Mouse (Mus musculus) cerebellum, adult 2 months (tissue): Measurements from ENCODE around the gene Olfr315.
"Not testable (repeated sequence)": the region's sequence is repeated elsewhere in the genome, so short reads cannot be mapped to it uniquely, and the experiment has no call there.

Experiments
- CTCF ChIP-seq: fragments of 200-500 bp; IDR thresholded peaks from 2 replicates; pipeline ENCODE4 v1.5.1; 2011; ENCODE audit warnings: low read depth, mild to moderate bottlenecking, control low read depth, low read length, moderate library complexity, borderline replicate concordance; ENCODE audit not compliant: insufficient read depth
- POLR2A ChIP-seq: fragments of 200-500 bp; IDR thresholded peaks from 2 replicates; pipeline ENCODE4 v1.6.1; 2011; ENCODE audit warnings: low read length, control low read depth, borderline replicate concordance; ENCODE audit not compliant: insufficient read depth

- not testable (repeated sequence) for TF ChIP-seq CTCF, POLR2A
Measured at GRCm38 (mm10) chr11:58751096-58751495, 21.9 kb upstream of the Olfr315 start.
